Mouse (Mus musculus) ES-E14 (cell line): ENCODE measurements around the gene Dchs1. TPM values are rescaled to one million over a fixed set of nuclear protein-coding genes. Genes with fewer than 3 reads are reported as not detected.

Source experiments
- DNase-seq: peaks from one replicate; pipeline ENCODE4 v3.0.0-alpha.2; 2013; ENCODE audit warnings: low read depth, low spot score
- H3K27ac ChIP-seq: 2 replicates; pipeline ENCODE4 v1.5.1; 2012; ENCODE audit warnings: low read depth, mild to moderate bottlenecking, low read length, moderate library complexity, mixed read lengths; ENCODE audit not compliant: poor library complexity, insufficient read depth, severe bottlenecking
- H3K36me3 ChIP-seq: 2 replicates; pipeline ENCODE4 v1.6.1; 2012; ENCODE audit warnings: mild to moderate bottlenecking, low read length, moderate library complexity, mixed read lengths; ENCODE audit not compliant: control insufficient read depth, poor library complexity, insufficient read depth, severe bottlenecking
- H3K4me1 ChIP-seq, 2 experiments: fragments of 150-350 bp in 1 of 2; sonication (generic) in 1 of 2; 2 replicates each; pipeline ENCODE4 v1.6.1; 2012; ENCODE audit warnings: low read length in 2 of 2, mild to moderate bottlenecking in 1 of 2, mixed read lengths in 1 of 2; ENCODE audit not compliant: control insufficient read depth in 2 of 2, insufficient read depth in 2 of 2, poor library complexity in 1 of 2
- H3K4me3 ChIP-seq, 2 experiments: fragments of 150-350 bp in 1 of 2; sonication (generic) in 1 of 2; 2 replicates each; pipeline ENCODE4 v1.5.1; 2012; ENCODE audit warnings: low read length in 2 of 2, low read depth in 1 of 2, mild to moderate bottlenecking in 1 of 2, mixed read lengths in 1 of 2; ENCODE audit not compliant: insufficient read depth in 1 of 2, poor library complexity in 1 of 2, severe bottlenecking in 1 of 2
- H3K9ac ChIP-seq: 2 replicates; pipeline ENCODE4 v1.6.1; 2012; ENCODE audit warnings: low read depth, mild to moderate bottlenecking, low read length, mixed read lengths; ENCODE audit not compliant: poor library complexity, insufficient read depth, severe bottlenecking
- H3K9me3 ChIP-seq: fragments of 150-350 bp; sonication (generic); 2 replicates; pipeline ENCODE4 v1.6.1; 2012; ENCODE audit warnings: low read depth, mild to moderate bottlenecking, low read length; ENCODE audit not compliant: control insufficient read depth, insufficient read depth
- CHD2 ChIP-seq: IDR thresholded peaks from 2 replicates; pipeline ENCODE4 v1.6.1; 2014; ENCODE audit warnings: mild to moderate bottlenecking, low read depth, low read length, inconsistent platforms
- HCFC1 ChIP-seq: IDR thresholded peaks from 2 replicates; pipeline ENCODE4 v1.6.1; 2012; ENCODE audit warnings: low read length, inconsistent platforms, borderline replicate concordance; ENCODE audit not compliant: insufficient read depth
- MAFK ChIP-seq: IDR thresholded peaks from 2 replicates; pipeline ENCODE4 v1.6.1; 2014; ENCODE audit warnings: mild to moderate bottlenecking, low read depth, low read length, inconsistent platforms; ENCODE audit not compliant: insufficient read depth
- ZC3H11A ChIP-seq: IDR thresholded peaks from 2 replicates; pipeline ENCODE4 v1.6.1; 2012; ENCODE audit warnings: low read depth, mild to moderate bottlenecking, inconsistent platforms, low read length, borderline replicate concordance
- ZNF384 ChIP-seq: IDR thresholded peaks from 2 replicates; pipeline ENCODE4 v1.6.1; 2012; ENCODE audit warnings: low read depth, low read length, inconsistent platforms
- in situ Hi-C, 2 experiments: fragments of 600-800 bp; cut with MboI; formaldehyde crosslinking; loops; one replicate each; pipeline ENCODE4 v1.15.1; 2025; ENCODE audit warnings: low sequenced_read_pairs in 2 of 2, inconsistent platforms in 1 of 2; ENCODE audit not compliant: unreplicated experiment in 2 of 2
- total RNA-seq: library from RNA; depleted of rRNA; stranded (reverse); fragments of 300-350 nt; gene quantifications from 2 replicates; pipeline ENCODE4 v1.2.3, GENCODE M21; 2012

The Dchs1 gene
- total RNA-seq, 1 experiment: 3.3 TPM

- DNase-seq: no peak
- Histone ChIP-seq H3K36me3 (peaks cover 11% of the 10 kb centered on the region), H3K9ac (peak overlapping the region; percentile 98), H3K9me3 (no peaks in the 10 kb centered on the region), H3K27ac (peak overlapping the region; percentile 37; the same call in 1 of the 2 replicates), H3K4me1 (peaks cover 3 to 5% of the 10 kb centered on the region in 2 experiments; a peak in 3 of 4 replicates), H3K4me3 (peak overlapping the region; percentile 91 to 95)
- TF ChIP-seq ZC3H11A: no peak
- no peak for TF ChIP-seq CHD2
- no peak for TF ChIP-seq HCFC1
- no peak for TF ChIP-seq ZNF384
- in situ Hi-C loops: loop anchor here in 1 of 2 experiments (25.0 kb wide), 1 partner anchor 1598 kb away; the partner anchor contains the start of gene Trim6
These were observed 22.9 kb upstream of the Dchs1 start for GRCm38 (mm10) chr7:105810280-105810876.

DNA sequence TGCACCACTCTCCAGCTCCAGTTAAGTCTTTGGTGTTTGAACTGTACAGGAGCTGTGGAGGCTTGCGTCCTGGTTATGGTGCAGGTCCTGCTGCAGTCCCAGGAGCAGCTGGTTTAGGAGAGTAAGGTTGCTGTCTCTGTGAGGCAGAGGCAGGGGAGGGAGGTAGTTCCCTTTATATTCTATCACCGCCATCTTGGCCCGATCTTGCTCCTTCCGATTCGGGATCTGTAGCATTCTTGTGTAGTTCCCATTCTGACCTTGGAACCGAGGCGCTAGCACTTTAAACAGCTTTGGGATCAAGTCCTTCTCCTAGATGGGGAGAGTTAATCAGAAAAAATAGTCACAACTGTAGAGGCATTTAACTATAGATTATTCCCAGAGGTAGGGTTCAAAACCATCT lies 22.4 kb upstream of the Dchs1 start:
- no peak for DNase-seq
- H3K9me3 ChIP-seq: no peaks in the 10 kb centered on the region
- H3K4me3 ChIP-seq: peak overlapping the region; percentile 91 to 95
- H3K9ac ChIP-seq: peak overlapping the region; percentile 98
- H3K4me1 ChIP-seq: peaks cover 3 to 5% of the 10 kb centered on the region in 2 experiments; a peak in 3 of 4 replicates
- H3K36me3 ChIP-seq: peaks cover 11% of the 10 kb centered on the region
- no peak overlapping the region for H3K27ac ChIP-seq
- in situ Hi-C loops: loop anchor here in 1 of 2 experiments (25.0 kb wide), 1 partner anchor 1598 kb away; the partner anchor contains the start of gene Trim6
- TF ChIP-seq CHD2 (no peak), HCFC1 (no peak), ZNF384 (no peak), ZC3H11A (no peak), MAFK (no peak)

- TF ChIP-seq HCFC1 (no peak), CHD2 (no peak), ZNF384 (no peak), ZC3H11A (no peak), MAFK (no peak)
- no peak for DNase-seq
- no peak overlapping the region for H3K27ac ChIP-seq
- H3K4me3 ChIP-seq: no peak overlapping the region
- peaks cover 11% of the 10 kb centered on the region for H3K36me3 ChIP-seq
- H3K9me3 ChIP-seq: no peaks in the 10 kb centered on the region
- in situ Hi-C loops: loop anchor here in 1 of 2 experiments (25.0 kb wide), 1 partner anchor 1596 kb away; the partner anchor contains the start of gene Trim6
- H3K4me1 ChIP-seq: peaks cover 3 to 5% of the 10 kb centered on the region in 2 experiments; a peak in 3 of 4 replicates
- H3K9ac ChIP-seq: no peak overlapping the region
These were observed 20.9 kb upstream of the Dchs1 start for GRCm38 (mm10) chr7:105808385-105808784.

DNA sequence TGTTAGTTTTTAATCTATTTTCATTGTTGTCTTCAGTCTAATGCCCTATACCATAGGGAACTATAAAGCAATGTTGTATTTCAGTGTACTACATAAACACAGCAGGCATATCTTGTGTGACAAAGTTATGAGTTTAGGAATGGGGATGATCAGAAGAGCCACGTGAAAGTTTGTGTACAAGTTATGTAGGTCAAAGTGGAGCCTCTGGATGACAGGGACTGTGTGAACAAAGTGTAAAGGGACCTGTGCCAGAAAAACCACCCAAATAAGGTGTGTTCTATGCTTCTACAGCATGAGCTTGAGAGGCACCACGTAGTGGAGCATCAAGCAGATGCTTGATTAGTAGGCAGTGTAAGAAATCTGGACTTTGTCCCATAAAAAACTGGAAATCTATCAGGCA lies 19.3 kb upstream of the Dchs1 start:
- no peak for DNase-seq
- no peak for TF ChIP-seq ZNF384
- no peak for TF ChIP-seq ZC3H11A
- no peak for TF ChIP-seq CHD2
- TF ChIP-seq HCFC1: no peak
- TF ChIP-seq MAFK: no peak
- peaks cover 3 to 5% of the 10 kb centered on the region in 2 experiments; a peak in 3 of 4 replicates for H3K4me1 ChIP-seq
- no peaks in the 10 kb centered on the region for H3K9me3 ChIP-seq
- no peak overlapping the region for H3K27ac ChIP-seq
- no peak overlapping the region for H3K9ac ChIP-seq
- peaks cover 11% of the 10 kb centered on the region for H3K36me3 ChIP-seq
- in situ Hi-C loops: loop anchor here in 1 of 2 experiments (25.0 kb wide), 1 partner anchor 1594 kb away; the partner anchor contains the start of gene Trim6
- H3K4me3 ChIP-seq: no peak overlapping the region
